Mouse (Mus musculus) olfactory bulb, adult 2 months (tissue): ENCODE results near the gene Cog5. TPM values are rescaled to one million over a fixed set of nuclear protein-coding genes. Genes with fewer than 3 reads are reported as not detected.

Experiments
- H3K27ac ChIP-seq: fragments of 200-500 bp; 2 replicates; pipeline ENCODE4 v1.5.1; 2012; ENCODE audit warnings: low read depth, low read length; ENCODE audit not compliant: insufficient read depth
- H3K4me1 ChIP-seq: fragments of 200-500 bp; 2 replicates; pipeline ENCODE4 v1.6.1; 2012; ENCODE audit warnings: low read length; ENCODE audit not compliant: control insufficient read depth, insufficient read depth
- H3K4me3 ChIP-seq: fragments of 200-500 bp; 2 replicates; pipeline ENCODE4 v1.5.1; 2012; ENCODE audit warnings: mild to moderate bottlenecking, low read depth, low read length, moderate library complexity; ENCODE audit not compliant: insufficient read depth
- CTCF ChIP-seq: fragments of 200-500 bp; IDR thresholded peaks from 2 replicates; pipeline ENCODE4 v1.5.1; 2012; ENCODE audit warnings: low read depth, mild to moderate bottlenecking, low read length, moderate library complexity; ENCODE audit not compliant: insufficient read depth
- POLR2A ChIP-seq: fragments of 200-500 bp; IDR thresholded peaks from 2 replicates; pipeline ENCODE4 v1.6.1; 2012; ENCODE audit warnings: mild to moderate bottlenecking, low read depth, low read length, moderate library complexity; ENCODE audit not compliant: insufficient read depth
- WGBS: fragments of 180-500 bp; shearing (Covaris S2); methylation state at CpG from one replicate; pipeline ENCODE4 v1.1.7; 2018; 5-methylcytosine and 5-hydroxymethylcytosine counted together
- polyA plus RNA-seq: library from polyadenylated mRNA; stranded (reverse); fragments of >200 nt; gene quantifications from 2 replicates; pipeline ENCODE4 v1.2.4, GENCODE M21; 2012; ENCODE audit warnings: low replicate concordance; ENCODE audit not compliant: missing spikeins, insufficient read depth, insufficient read length

The Cog5 gene
- polyA plus RNA-seq, 1 experiment, result not detected

DNA sequence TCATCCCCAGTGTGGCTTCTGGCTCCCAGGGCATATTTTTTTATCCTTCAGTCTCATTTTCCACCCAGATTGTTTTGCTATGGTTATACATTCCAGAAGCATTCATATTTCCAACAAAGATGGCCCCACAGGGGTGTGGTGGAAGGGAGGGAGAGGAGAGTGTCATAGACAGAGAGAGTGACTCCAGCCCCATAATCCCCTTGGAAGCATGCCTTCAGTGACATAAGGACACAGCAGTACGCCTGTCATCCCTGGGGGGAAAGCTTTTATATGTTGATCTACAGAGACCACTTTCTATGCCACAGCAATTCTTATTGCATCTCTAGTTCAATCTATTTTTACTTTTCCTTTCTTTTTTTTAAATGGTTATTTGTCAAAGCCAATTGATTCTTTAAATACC is 129.6 kb downstream of the Cog5 start:
- Histone ChIP-seq H3K4me1 (no peaks in the 10 kb centered on the region), H3K27ac (no peak overlapping the region), H3K4me3 (no peak overlapping the region)
- 92% methylated on average over 1 of the region's 1 CpGs for WGBS
- TF ChIP-seq POLR2A (no peak), CTCF (no peak)

DNA sequence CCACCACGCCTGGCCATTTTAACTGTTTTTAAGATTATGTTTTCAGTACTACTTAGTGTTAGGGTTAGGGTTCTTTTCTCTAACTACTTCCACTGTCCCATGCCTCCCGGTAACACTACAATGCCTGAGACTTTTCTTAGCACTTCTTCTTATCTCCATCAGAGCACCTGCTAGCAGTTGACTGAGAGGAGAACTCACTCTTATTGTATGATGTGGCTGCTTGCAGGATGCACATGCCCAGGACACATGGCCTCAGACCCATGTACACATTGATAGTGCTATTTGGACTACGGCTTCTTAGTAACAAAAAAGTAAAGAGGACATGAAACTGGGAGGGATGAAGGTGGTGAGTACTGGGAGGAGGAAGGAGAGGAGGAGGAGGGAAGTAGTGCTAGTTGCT is 133.9 kb downstream of the Cog5 start:
- Histone ChIP-seq H3K27ac (no peak overlapping the region), H3K4me3 (no peak overlapping the region), H3K4me1 (no peaks in the 10 kb centered on the region)
- TF ChIP-seq POLR2A (no peak), CTCF (no peak)
- WGBS, result 93% methylated on average over 3 of the region's 3 CpGs

DNA sequence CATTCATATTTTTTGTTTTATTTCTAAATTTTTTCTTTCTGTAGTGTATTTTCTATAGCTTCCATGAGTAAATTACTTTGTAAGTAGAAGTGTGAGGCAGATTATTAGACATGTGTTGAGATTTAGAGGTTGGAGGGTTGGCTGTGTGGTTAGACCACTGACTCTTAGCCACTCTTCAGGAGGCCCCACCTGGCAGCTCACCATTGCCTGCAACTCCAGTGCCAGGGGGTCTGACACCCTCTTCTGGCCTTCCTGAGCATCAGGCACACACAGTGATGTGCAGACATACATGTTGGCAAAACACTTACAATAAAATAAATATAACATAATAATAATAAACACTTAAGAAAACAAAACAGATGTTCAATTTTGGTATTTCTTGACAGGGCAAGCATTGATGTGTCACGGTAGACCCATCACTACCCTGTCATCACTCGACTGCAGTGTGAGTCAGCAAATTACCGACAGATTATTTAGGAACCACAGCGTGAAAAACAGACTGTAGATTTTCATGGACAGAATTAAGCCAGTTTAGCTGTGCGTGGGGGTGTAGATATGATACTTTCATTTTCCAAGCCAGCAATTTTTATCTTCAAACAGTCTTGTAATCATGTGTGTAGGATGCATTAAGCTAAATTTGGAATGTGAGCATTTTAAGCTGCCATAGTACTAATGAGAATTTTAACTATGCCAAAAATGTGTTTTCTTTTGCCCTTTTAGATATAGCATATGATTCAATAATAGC is 151.9 kb downstream of the Cog5 start:
- H3K4me1 ChIP-seq, result no peaks in the 10 kb centered on the region
- no peak overlapping the region for H3K27ac ChIP-seq
- WGBS, result 44% methylated on average over 5 of the region's 5 CpGs
- no peak overlapping the region for H3K4me3 ChIP-seq
- no peak for TF ChIP-seq CTCF
- no peak for TF ChIP-seq POLR2A

DNA sequence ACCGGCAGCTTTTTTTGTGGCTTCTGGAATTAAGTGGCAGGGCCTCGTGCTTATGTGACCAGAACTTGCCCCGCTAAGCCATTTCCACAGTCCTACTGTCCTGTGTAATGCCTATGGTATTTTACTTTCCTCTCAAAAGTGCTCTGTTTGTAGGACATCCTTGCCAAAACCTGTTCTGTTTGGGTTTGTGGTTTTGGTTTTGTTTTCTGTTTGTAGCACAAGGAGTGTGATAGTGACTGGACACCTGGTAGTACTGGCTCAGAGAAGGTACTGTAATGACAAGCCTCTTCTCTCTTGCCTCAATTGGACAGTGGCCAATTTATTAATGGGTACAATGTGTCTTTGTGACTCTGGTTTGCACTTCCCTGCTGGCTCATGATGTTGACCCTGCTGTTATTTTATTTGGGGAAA is 163.4 kb downstream of the Cog5 start:
- H3K27ac ChIP-seq, result no peak overlapping the region
- H3K4me3 ChIP-seq, result no peak overlapping the region
- WGBS, result 80% methylated on average over 3 of the region's 3 CpGs
- no peaks in the 10 kb centered on the region for H3K4me1 ChIP-seq
- TF ChIP-seq POLR2A (no peak), CTCF (no peak)

GRCm38 (mm10) chr12:31819096-31819495 is 164.4 kb downstream of the Cog5 start:
- H3K4me3 ChIP-seq, result no peak overlapping the region
- no peaks in the 10 kb centered on the region for H3K4me1 ChIP-seq
- TF ChIP-seq CTCF (no peak), POLR2A (no peak)
- no peak overlapping the region for H3K27ac ChIP-seq

- Histone ChIP-seq H3K4me1 (no peaks in the 10 kb centered on the region), H3K27ac (no peak overlapping the region), H3K4me3 (no peak overlapping the region)
- TF ChIP-seq CTCF (no peak), POLR2A (no peak)
- WGBS, result 89% methylated on average over 7 of the region's 7 CpGs
Observed at GRCm38 (mm10) chr12:31819520-31819919, 164.9 kb downstream of the Cog5 start.

- TF ChIP-seq CTCF (no peak), POLR2A (no peak)
- Histone ChIP-seq H3K4me3 (no peak overlapping the region), H3K27ac (no peak overlapping the region), H3K4me1 (no peaks in the 10 kb centered on the region)
- 85% methylated on average over 3 of the region's 3 CpGs for WGBS
Observed at GRCm38 (mm10) chr12:31823671-31824070, 169.0 kb downstream of the Cog5 start.

GRCm38 (mm10) chr12:31824831-31825230 is 170.2 kb downstream of the Cog5 start:
- H3K4me3 ChIP-seq, result no peak overlapping the region
- H3K27ac ChIP-seq, result no peak overlapping the region
- H3K4me1 ChIP-seq, result no peaks in the 10 kb centered on the region
- 68% methylated on average over 5 of the region's 5 CpGs for WGBS
- TF ChIP-seq CTCF, result no peak
- TF ChIP-seq POLR2A, result no peak

DNA sequence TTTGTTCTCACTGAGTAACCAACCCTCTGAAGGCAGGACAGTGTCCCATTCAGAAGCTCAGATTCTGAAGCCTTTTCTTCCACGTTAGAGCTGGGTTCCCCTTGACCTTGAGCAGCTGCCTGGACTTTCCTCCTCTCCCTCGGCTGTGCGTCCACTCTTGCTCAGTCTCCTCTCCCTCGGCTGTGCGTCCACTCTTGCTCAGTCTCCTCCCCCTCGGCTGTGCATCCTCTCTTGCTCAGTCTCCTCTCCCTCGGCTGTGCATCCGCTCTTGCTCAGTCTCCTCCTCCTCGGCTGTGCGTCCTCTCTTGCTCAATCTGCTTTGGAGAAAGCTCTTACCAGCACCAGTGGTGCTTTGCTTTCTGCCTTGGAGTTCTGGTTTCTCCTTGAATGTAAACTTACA is 171.2 kb downstream of the Cog5 start:
- no peak overlapping the region for H3K27ac ChIP-seq
- WGBS, result 71% methylated on average over 10 of the region's 10 CpGs
- H3K4me3 ChIP-seq, result no peak overlapping the region
- H3K4me1 ChIP-seq, result no peaks in the 10 kb centered on the region
- TF ChIP-seq POLR2A, result no peak
- no peak for TF ChIP-seq CTCF
